Mouse (Mus musculus): ENCODE measurements around the gene Gm6657.
A peak's percentile ranks its signal among the peaks of the same experiment; 100 is the strongest.

Gm6657 gene

GRCm38 (mm10) chr12:78193942-78194341, at the start of gene Gm6657:
Gm6657 (plus strand) TSS chr12:78194242.
- no peak for DNase-seq (ENCODE audit: low spot score)

- no peak for DNase-seq (ENCODE audit: low spot score)
Measured at GRCm38 (mm10) chr12:78153308-78154002, 40.6 kb upstream of the Gm6657 start.

- no peak for DNase-seq (ENCODE audit: low spot score)
Measured at GRCm38 (mm10) chr12:78170178-78170577, 23.9 kb upstream of the Gm6657 start.

- DNase-seq (ENCODE audit: low spot score): no peak
Measured at GRCm38 (mm10) chr12:78173945-78174344, 20.1 kb upstream of the Gm6657 start.

GRCm38 (mm10) chr12:78174671-78175070, 19.4 kb upstream of the Gm6657 start:
- DNase-seq (ENCODE audit: low spot score): no peak

GRCm38 (mm10) chr12:78181452-78181851, 12.6 kb upstream of the Gm6657 start:
- DNase-seq (ENCODE audit: low spot score): no peak

GRCm38 (mm10) chr12:78195368-78195767, 1.3 kb downstream of the Gm6657 start:
- DNase-seq (ENCODE audit: low spot score): no peak

- DNase-seq (ENCODE audit: low spot score): no peak
Measured at GRCm38 (mm10) chr12:78203646-78204045, 9.6 kb downstream of the Gm6657 start.

GRCm38 (mm10) chr12:78205915-78206570, 12.0 kb downstream of the Gm6657 start:
- DNase-seq (ENCODE audit: low spot score): peak; percentile 80

- DNase-seq (ENCODE audit: low spot score): no peak
Measured at GRCm38 (mm10) chr12:78206571-78206960, 12.5 kb downstream of the Gm6657 start.

- no peak for DNase-seq (ENCODE audit: low spot score)
Measured at GRCm38 (mm10) chr12:78209856-78210255, 15.8 kb downstream of the Gm6657 start.

GRCm38 (mm10) chr12:78215490-78215889, 21.4 kb downstream of the Gm6657 start:
- no peak for DNase-seq (ENCODE audit: low spot score)

GRCm38 (mm10) chr12:78219191-78219825, 25.3 kb downstream of the Gm6657 start:
- DNase-seq (ENCODE audit: low spot score): peak; percentile 31

GRCm38 (mm10) chr12:78225707-78226518, 31.9 kb downstream of the Gm6657 start, which contains the start of gene Gphn:
Gphn (plus strand) TSS chr12:78226379.
- peak; percentile 89 for DNase-seq (ENCODE audit: low spot score)

GRCm38 (mm10) chr12:78226519-78226875, 32.5 kb downstream of the Gm6657 start:
- peak; percentile 84 for DNase-seq (ENCODE audit: low spot score)

- DNase-seq (ENCODE audit: low spot score): peak; percentile 13
Measured at GRCm38 (mm10) chr12:78227021-78227932, 33.2 kb downstream of the Gm6657 start.

GRCm38 (mm10) chr12:78228139-78228538, 34.1 kb downstream of the Gm6657 start:
- no peak for DNase-seq (ENCODE audit: low spot score)

GRCm38 (mm10) chr12:78232560-78232959, 38.5 kb downstream of the Gm6657 start:
- DNase-seq (ENCODE audit: low spot score): no peak

GRCm38 (mm10) chr12:78248366-78248765, 54.3 kb downstream of the Gm6657 start:
- no peak for DNase-seq (ENCODE audit: low spot score)

GRCm38 (mm10) chr12:78249151-78249550, 55.1 kb downstream of the Gm6657 start:
- DNase-seq (ENCODE audit: low spot score): peak; percentile 33
